Mouse (Mus musculus) left cerebral cortex, postnatal 36 days (tissue): Measurements from ENCODE around the gene Lpcat2b. TPM values are rescaled to one million over a fixed set of nuclear protein-coding genes. Genes with fewer than 3 reads are reported as not detected.
A peak's percentile ranks its signal among the peaks of the same experiment; 100 is the strongest.

Experiments
- DNase-seq, 2 experiments: peaks; one replicate each; pipeline ENCODE4 v3.0.0; 2021 to 2022; ENCODE audit warnings: low spot score in 2 of 2, mixed read lengths in 1 of 2
- intact Hi-C: fragments of 180-260 bp; cut with DNase I; formaldehyde crosslinking; loops from one replicate; pipeline ENCODE4 v1.15.1; 2025
- total RNA-seq, 2 experiments: library from RNA; stranded (reverse); gene quantifications; 2 replicates each; pipeline ENCODE4 v1.2.3; 2021

The Lpcat2b gene
- total RNA-seq, 2 experiments from 2014 or later, result 0.18 TPM; not detected in 1

DNA sequence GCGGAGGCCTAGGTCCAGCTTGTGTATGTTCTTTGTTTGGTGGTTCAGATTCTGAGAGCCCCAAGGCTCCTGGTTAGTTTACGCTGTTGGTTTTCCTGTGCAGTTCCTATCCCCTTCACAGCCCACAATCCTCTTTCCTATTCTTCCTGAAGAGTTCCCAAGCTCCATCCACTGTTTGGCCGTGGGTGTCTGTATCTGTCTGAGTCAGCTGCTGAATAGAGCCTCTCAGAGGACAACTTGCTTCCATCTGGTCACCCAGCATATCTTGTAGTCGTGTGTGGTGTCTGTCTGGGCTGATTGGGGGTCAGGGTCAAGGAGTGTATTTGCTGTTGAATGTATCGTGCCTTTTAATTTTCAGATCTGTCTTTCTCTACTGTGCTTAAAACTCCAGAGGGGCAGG is 10.5 kb downstream of the Lpcat2b start:
- intact Hi-C loops, result loop anchor here (5.0 kb wide), 1 partner anchor 155 kb away; the partner anchor contains the start of genes Glmn and Rpap2
- no peak for DNase-seq

DNA sequence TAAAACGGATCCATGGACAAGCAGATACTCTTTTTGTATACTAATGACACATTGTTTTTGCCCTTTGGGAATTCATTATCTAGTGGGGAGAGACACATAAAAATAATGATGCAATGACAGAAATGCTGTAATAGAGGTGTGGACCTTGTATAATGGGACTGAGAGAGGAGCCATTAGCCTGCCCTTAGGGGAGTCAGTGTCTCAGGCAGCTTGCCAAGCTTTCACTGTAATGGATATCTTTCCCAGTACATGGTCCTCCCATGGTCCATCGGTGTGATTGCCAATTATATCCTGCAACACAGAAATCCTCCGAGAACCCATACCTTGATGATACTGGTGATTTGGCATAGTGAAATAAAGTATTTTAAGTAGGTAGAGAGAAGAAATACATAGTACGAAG is 12.9 kb downstream of the Lpcat2b start:
- no peak for DNase-seq
- intact Hi-C loops, result loop anchor here (5.0 kb wide), 1 partner anchor 153 kb away; the partner anchor contains the start of genes Glmn and Rpap2

DNA sequence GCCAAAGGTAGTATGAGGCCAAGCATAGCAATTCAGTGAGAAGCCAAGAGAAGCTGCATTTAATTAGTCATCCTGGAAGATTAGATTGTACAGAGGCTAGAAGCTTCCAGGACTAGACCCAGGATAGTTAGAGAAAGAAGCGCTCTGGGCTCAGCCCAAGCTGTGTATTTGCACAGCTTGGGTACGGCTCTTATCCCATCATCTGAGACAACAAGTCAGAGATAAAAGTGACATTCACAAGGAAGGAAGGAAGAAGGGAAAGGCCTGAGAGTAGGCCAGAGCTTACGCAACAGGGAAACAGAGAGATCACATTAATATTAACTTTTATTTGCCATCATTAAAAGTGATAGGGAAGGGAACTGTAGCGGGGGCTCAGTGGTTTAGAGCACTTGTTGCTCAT is 16.6 kb downstream of the Lpcat2b start:
- DNase-seq, result no peak
- intact Hi-C loops, result no loop called here

DNA sequence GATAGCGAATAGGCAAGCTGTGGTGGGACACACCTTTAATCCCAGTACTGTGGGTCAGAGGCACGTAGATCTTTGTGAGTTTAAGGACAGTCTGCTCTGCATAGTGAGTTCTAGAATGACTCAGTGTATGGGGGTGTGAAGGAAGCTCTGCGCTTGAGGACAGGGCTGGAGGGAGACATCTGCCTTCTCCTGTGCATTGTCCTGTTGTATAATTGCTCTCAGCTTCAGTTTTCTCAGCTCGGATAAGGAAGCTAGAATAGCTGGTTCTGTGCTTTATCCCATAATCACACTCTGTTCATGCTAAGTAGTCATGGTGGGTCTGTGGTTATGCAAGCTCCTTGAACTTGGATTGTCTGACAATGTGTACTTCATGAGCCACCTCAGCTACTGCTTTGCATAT is 17.4 kb downstream of the Lpcat2b start:
- peak in 1 of 2 experiments; percentile 35 for DNase-seq
- intact Hi-C loops, result no loop called here

DNA sequence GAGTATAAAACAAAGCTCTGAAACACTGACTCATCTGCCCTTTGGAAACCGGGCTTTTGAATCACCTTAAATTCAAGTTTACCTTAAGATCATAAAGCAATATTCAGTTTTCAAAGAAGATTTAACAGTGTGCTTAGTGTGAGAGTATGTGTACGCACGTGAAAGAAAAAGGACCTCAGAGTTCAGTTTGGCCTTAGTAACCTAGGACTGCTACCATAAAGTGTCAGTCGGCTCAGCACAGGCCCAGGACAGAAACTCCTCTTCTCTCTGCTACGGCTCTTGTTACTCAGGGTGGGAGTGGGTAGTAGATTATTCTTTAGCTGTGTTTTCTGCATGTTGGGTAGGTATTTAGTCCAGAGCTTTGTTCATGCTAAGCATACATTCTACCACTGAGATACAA is 18.3 kb downstream of the Lpcat2b start:
- intact Hi-C loops, result no loop called here
- no peak for DNase-seq

DNA sequence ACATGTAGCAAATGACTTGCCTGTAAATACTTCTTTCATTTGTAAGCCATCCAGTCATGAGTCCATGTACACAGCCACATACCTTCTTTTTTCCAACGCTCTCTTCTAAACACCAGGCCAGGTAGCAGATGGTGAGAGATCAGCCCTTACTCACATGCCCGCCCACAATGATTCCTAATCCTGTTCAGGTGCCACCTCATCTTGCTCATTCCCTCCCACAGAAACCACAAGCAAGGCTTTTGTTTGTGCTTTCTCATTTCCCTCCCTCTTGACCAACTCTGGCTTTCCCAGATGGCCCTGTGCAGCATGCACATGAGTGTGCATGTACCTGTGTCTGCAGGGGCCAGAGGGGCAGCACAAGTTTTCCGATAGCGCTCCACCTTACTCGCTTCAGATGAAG is 18.9 kb downstream of the Lpcat2b start:
- intact Hi-C loops, result no loop called here
- DNase-seq, result peak; percentile 37 to 58

DNA sequence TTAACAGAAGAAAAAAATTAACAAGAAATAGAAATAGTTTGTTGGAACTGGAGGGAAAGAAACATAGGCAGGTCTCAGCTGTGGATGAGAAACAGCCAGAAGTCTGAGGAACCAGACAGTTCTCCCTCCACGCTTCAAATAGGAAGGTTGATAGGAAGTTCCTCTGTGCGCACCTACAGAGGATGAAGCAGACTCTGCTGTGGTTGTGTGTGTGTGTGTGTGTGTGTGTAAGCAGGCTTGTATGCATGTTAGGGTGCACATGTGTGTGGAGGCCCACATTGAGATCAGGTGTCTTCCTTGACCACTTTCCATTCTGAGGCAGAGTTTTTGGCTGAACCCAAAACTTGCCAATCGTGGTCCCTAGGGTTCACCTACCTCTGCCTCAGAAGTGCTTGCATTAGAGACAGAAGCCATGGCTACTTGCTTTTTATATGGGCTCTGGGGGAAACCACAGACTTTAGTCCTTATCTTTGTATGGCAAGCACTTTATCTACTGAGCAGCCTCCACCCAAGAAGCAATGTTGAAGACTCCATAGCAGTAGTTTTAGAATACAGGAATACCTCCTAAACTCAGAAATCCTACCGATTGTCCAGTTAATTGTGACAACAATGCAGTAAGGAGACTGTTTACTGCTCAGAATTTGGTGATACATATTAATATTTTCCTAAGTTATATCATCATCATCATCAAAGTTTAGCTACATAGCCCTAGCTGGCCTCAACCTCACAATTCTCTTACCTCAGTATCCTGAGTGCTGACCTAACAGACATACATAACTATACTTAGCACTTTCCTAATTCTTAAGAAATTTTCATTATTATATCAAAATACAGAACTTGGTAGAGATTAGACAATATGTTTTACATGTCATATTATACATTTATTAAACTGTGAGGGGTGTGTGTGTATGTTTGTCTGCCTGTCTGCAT is 31.1 kb downstream of the Lpcat2b start:
- DNase-seq, result no peak
- intact Hi-C loops, result no loop called here

DNA sequence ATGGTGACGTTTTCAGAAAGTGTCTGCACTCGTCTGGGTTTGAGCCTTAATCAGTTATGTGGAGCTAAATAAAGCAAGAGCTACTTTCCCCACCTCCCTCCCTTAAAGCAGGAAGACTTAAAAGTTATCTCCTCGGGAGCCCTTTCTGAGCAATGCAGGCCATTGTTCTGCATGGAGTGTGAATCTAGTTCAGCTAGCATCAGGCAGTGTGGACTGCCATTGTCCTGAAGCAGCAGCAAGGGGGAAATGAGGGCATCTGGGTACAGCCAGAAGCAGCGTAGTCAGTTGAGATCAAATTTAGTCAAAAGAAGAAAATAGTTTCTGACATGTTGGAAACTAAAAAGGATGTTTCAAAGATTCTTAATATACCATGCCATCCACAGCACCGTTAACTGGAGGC is 35.2 kb downstream of the Lpcat2b start:
- intact Hi-C loops, result no loop called here
- DNase-seq, result no peak

DNA sequence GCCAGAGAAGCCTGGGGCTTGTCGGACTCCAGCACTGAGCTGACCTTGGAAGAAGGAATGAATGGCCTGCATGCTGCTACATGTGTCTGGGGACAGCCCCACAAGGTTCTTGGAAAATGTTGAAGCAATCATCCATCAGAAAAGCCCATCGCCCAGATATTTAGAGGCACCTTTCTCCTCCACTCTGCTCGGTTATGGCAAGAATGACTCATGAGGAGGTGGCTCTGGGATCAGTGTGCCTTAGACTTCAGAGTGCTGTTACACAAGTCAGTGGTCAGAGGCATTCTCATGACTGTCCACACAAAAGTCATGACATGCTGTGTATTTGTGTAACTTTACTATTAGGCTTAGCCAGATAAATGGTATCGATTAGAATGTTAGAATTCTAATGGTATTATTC is 35.7 kb downstream of the Lpcat2b start:
- intact Hi-C loops, result no loop called here
- DNase-seq, result no peak

DNA sequence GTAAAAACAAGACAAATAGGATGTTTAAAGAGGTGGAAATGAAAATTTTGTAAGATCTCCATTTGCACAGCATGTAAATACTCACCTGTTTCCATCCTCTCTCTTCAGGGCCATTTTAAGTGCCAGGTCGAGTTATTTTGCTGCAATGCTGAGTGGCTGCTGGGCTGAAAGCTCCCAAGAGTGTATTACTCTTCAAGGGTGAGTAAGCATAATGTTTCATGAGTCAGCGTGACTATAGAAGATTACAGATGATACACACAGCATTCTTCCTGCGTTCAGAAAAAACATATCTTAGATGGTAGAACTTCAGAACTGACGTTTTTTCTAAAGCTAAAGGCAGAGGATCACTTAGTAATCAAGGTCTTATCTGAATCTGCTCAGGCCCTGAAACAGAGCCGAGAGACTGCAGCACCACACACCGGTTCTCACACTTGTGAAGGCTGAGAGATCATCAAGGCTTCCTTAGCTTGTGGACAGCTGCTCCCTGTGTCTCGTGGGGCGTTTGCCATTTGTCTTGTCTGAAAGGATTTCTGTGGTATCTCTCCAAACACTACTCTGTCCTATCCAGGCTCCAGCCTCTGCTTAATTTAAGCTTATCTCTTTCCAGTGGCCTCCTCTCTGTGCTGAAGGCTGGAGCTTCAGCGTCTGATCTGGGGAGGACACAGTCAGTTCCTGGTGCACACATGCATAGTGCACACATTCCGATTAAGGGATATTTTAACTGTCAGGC is 39.4 kb downstream of the Lpcat2b start:
- intact Hi-C loops, result no loop called here
- no peak for DNase-seq

DNA sequence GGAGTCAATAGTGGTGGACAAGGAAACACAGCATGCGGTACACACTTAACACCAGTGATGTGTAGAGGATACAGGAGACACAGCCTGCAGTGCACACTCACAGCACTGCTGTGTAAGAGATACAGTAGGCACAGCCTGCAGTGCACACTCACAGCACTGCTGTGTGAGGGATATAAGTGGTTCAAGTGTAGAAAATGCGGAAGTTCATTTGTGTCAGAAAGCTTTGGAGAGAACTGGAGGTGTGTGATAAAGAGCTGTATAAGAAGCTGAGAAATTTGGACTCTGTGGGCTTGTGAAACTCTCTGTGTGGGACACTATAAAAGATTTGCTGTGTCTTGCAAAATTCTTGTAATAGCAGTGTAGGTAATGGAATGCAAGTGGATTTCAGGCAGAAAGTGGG is 48.8 kb downstream of the Lpcat2b start:
- intact Hi-C loops, result no loop called here
- no peak for DNase-seq

Other genes starting within 250 kb of the Lpcat2b start
- gene Tgfbr3, start 141.9 kb upstream of the Lpcat2b start, total RNA-seq, result 10 to 100 TPM in 1 of 2 experiments, 1 to 10 TPM in 1; 7.9 to 10.1 TPM
- 10 to 100 TPM; 13.9 to 14.6 TPM for gene Brdt, start 100.4 kb upstream of the Lpcat2b start, total RNA-seq
- 10 to 100 TPM; 73.7 to 91.4 TPM for gene Ephx4, start 28.8 kb upstream of the Lpcat2b start, total RNA-seq
- 100 to 1,000 TPM; 159 to 177 TPM for gene Btbd8, start 6.4 kb downstream of the Lpcat2b start, total RNA-seq
- under 1 TPM; 0.30 to 0.59 TPM for gene Gm42669, start 76.1 kb downstream of the Lpcat2b start, total RNA-seq
- gene 1700028K03Rik, start 103.2 kb downstream of the Lpcat2b start, total RNA-seq, result 1 to 10 TPM in 1 of 2 experiments, under 1 TPM in 1; 0.62 to 2.1 TPM
- 10 to 100 TPM; 21.4 to 24.6 TPM for gene Rpap2, start 165.8 kb downstream of the Lpcat2b start, total RNA-seq
- 10 to 100 TPM; 19.4 to 23.8 TPM for gene Glmn, start 166.3 kb downstream of the Lpcat2b start, total RNA-seq